Mouse (Mus musculus) urinary bladder, postnatal 4 days (tissue): ENCODE data around the gene Trp53i11.

Source experiments
- DNase-seq, 2 experiments: peaks; one replicate each; pipeline ENCODE4 v3.0.0; 2021 to 2022; ENCODE audit warnings: low spot score in 2 of 2

Trp53i11 gene

DNA sequence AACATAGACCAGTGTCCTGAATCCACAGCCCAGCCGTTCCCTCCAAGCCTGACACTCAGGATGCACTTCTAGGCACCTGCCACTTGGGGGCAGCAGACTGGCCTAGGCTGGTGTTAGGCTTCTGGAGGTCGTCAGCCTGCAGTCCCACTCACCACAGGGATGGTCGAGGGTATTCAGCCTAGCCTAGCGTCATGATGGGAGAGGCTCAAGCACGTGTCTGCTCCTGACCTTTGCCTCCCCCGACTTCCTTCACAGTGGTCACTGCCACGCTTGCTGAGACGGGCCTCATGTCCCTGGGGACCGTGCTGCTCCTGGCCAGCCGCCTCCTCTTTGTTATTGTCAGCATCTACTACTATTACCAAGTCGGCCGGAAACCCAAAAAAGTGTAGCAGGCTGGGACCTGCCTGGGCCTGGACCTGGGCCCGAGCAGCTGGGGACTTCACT, 12.2 kb downstream of the Trp53i11 start:
- no peak for DNase-seq

DNA sequence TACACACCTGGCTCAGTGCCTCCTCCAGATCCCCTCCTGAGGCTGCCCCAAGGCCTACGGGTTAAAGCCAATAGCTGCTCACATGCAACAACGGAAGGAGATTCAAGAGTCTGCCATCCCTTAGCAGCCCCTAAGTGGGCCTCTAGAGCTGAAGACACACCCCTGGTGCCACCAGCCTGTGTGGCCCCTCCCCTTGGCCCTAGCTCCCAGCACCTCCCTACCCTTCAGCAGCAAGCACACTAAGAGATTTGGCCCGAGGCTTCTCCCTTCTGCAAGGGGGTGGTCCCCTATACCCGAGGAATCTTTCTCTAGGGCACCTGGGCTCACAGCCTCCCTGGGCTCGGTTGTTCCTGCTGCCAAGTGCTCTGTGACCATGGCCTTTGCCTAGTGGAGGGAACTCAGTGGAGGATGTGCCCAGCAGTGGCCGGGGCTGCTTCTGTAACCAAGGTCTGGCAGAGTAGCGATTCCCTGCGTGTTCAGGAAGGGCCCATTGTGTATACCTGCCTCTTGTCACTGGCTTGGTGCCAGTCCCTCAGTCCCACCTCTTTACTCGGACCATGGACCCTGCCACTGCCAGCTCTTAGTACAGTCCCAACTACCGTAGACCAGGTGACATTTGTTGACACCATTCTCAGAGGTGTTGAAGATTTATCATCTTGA, 13.5 kb downstream of the Trp53i11 start:
- no peak for DNase-seq

DNA sequence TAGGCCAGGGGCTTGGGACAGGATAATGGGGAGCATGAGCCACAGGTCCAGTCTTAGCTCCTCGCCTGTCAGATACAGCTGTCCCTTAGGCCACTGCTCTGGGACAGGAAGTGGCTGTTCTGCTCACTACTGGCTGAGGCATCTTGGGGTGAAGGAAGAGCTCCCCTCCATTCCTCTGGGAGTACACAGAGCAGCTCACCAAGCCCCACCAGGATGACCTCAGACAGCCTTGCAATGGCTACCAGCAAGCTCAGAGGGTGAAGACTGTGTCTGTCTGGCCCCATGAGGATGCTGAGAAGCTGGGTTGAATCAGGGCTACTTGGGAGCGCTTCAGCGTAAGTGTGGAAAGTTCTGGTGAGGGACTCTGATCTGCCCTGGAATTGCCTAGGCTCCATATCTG, 14.6 kb downstream of the Trp53i11 start:
- no peak for DNase-seq

DNA sequence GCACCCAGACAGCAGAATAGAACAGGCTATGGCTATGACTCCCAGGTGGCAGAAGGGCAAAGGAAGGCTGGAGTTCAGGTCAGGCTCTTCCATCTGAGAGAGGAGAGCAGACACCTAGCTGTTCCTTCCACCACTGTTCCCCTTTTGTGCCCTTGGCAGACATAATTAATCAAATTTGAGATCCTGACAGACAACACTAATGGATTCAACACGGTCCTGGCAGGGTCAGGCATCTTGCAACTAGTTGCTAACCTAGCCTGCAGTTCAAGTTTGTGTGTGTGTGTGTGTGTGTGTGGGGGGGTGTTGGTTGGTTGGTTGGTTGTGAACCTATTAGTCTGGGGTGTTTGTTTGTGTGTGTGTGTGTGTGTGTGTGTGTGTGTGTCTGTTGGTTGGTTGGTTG, 15.4 kb downstream of the Trp53i11 start:
- no peak for DNase-seq

DNA sequence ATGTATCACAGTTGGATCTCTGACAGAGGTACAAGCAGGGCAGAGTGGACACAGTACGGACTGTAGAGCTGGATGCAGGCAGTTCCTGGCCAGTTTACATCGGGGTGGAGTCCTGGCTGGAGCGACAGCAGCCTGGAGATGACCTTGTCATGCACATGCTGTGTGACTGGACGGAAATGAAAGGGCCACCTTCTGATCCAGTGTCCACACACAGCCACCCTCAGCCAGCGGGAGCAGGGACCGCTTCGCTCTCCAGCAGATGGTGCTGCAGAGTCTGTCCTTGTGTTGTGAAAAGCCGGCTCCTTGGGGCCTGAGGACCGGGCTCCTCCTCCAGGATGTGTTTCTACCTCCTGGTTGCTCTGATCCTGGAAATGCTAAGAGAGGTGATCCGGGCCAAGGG, 16.3 kb downstream of the Trp53i11 start:
- DNase-seq: no peak

DNA sequence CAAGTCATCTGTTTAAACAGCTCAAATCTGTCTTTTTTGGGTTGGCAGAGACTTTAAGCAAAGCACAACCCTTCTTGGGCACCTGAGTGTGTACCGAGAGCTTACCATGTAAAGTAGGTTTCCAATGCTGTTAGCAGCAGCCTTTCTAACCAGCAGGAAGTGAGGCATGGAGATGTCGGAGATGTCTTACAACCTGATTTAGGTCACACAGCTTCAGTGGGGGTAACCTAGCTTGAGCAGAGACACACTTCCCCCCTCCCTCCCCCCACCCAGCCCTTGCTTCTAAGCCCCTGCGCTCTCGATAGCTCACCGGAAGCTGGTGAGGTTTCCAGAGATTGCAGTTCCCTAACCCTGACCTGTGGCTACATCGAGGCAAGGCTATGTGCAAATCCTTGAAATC, 17.2 kb downstream of the Trp53i11 start:
- no peak for DNase-seq

DNA sequence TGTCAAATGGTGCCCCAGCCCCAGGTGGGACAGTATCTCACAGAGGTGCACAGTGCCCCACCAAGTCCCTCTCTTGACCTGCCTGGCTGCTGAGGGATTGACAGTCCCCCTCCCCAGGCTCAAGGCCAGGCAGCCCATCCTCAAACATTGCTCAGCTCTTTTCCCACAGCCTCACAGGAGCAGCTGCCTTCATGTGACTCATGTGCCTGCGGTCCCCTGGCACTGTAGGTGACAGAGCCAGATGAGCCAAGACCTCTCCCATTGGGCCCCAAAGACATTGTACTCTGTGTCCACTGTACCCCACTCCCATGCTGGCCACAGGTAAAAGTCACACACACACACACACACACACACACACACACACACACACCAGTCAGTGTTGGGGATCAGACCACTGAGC, 18.8 kb downstream of the Trp53i11 start:
- DNase-seq: no peak

DNA sequence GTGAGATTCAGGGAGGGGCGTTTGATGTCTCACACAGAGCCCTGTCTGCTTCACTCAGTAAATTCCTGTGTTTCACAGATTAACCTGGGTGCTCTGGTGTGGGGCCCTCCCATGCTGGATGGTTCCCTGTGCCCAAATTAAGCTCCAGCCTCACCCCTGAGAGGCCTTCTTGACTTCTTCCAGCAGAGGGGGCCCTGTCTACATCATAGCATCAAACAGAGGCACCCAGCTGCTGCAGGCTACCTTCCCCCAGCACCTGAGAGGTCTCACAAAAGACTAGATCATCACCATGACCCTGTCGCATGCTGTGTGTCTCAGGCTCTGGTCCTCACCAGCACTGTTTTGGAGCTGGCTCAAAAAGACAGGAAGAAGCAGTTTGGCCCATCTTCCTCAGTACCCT, 25.0 kb downstream of the Trp53i11 start:
- DNase-seq: no peak

DNA sequence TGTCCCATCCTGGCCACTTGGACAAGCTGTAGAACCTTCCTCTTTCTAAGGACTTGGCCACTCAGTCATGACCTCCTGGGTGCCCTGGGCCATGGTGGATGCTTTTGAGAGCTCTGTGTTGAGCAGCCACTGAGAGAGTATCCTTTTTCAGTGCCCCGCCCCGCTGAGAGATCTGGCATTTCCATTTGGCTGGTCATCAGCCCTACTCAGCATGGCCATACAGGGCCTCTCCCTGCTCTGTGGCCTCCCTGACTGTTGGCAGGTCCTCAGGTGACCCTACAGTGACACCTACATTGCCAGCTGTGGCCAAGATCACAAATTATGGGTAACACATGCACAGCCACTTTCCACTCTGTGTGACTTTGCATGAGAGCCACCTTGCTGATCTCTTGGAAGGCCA, 25.5 kb downstream of the Trp53i11 start:
- no peak for DNase-seq

DNA sequence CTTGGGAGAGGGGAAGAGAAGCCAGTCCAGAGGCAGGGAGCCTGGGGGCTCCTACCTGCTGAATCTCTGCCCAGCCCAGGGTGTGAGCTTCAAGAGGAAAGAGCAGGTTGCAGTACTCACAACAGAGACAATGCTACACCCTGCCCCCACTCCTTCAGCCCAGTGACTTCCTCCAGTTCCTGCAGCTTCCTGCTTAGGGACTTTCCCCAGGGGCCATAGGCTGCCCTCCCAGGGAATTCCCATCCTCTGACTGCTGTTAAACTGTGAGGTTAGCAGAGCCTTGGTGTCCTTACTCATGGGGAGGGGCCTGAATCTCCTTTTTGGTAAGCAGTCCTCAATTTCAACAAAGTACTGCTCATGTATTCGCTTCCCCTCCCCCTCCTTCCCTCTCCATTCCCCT, 26.8 kb downstream of the Trp53i11 start:
- DNase-seq: no peak

DNA sequence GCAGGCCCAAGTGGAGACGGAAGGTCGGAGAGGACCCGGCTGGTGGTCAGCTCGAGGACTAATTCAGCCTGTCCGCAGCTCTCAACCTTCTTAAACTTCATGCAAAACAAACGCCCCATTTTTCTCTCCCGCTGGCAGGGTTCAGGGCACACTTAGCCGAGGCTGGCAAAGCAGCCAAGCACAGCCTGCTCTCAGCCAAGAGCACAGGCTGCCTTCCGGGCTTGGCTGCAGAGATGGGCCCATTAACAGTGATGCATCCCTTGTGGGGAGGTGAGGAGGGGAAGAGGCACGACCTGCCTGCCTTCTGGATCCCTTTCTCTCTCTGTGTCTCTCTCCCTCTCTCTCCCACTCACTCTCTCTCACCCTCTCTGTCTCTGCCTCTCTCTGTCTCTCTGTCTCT, 28.4 kb downstream of the Trp53i11 start:
- no peak for DNase-seq

DNA sequence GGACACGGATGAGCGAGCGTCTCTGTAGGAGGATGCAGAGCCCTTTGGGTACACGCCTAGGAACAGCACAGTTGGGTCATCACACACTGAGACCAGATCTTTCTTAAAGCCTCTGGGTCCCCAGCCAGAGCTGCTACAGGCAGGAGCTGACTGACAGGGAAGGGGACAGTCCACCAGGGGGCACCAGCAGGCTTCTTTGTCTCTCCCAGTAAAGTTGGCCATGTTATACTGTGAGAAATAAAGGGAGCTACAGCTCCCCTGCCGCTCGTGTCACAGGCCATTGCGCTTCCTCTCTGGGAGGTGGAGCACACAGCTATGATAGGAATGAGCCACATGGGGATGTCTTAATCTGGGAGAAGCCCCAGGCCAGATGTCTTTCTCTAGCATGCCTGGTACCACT, 29.7 kb downstream of the Trp53i11 start:
- peak; percentile 80 to 90 for DNase-seq

DNA sequence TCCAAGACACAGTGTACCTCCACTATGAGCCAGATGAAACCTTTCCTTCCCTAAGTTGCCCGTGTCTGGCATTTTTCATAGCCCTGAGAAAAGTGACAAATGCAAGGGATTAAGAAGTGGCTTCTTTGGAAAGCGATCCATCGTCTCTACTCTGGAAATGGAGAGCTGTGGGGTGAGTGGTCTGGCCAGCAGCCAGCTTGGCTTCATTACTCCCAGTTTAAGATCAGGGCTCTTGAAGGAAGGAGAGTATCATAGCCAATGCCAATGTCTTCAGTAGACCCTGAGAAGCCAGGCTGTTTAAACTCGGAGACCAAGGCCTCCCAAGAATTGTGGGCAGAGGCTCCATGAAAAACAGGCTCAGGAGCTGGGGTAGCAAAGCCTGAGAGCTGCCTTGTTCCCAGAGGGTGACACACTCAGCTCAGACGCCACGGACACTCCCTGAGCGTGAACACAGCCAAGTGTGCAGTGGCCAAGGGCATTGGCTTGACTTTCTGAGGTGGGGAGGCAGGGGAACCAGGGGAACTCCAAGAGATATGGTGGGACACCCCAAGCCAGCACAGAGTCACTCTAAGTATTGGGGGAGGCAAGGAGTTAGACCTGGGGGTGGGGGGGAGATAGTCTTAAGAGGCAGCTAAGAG, 31.1 kb downstream of the Trp53i11 start:
- DNase-seq: no peak

DNA sequence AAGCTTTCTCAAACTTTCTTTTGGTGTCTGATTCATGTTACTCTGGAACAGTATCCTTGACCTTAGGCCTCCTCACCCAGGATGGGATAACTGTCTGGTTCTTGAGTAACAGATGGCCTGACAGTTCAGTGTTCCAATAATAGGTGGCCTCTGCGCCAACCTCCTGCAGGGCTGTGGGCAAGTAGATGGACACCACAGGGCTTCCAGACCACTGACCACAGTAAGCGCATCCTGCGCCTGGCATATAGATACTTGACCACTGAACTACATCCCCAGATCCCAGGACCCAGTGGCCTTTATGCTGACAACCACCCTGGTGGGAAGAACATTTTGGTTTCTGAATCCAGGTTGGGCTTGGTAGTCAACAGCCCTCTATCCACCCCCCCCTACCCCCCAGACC, 32.2 kb downstream of the Trp53i11 start:
- no peak for DNase-seq

DNA sequence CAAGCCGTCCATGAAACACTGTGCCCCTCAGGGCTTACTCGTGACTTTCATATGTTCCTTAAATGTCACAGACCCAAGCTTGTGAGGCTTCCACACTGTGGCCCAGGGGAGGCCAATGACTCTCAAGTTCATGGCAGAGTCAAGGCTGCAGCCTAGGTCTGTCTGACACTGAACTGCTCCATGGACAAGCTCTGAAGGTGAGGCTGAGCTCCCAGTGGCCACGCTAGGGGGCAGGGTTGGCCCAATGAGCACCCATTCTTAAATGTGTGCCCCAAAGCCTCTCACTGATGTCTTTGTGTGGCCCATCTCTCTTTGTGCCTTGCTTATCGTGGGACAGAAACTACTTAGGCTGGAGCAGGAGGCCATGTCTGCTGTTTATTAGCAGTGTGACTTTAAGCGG, 33.1 kb downstream of the Trp53i11 start:
- DNase-seq: no peak

DNA sequence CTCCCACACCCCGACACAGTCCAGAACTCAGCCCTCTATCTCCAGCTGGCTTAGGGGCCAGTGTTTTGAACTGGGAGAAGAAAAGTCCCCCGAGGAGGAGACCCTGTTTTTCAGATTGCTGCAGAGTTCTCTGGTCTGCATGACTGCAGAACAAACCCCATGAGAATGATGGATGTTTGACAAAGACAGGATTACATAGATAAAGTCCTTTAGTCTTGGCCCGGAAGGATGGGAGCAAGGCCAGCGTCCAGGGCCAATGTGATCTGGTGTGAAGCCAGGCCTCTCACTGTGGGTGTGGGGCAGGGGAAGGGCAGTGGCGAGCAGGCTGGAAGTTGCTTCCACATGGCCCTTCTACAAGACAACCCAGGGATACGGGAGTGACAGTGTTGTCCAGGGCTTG, 36.1 kb downstream of the Trp53i11 start:
- no peak for DNase-seq

DNA sequence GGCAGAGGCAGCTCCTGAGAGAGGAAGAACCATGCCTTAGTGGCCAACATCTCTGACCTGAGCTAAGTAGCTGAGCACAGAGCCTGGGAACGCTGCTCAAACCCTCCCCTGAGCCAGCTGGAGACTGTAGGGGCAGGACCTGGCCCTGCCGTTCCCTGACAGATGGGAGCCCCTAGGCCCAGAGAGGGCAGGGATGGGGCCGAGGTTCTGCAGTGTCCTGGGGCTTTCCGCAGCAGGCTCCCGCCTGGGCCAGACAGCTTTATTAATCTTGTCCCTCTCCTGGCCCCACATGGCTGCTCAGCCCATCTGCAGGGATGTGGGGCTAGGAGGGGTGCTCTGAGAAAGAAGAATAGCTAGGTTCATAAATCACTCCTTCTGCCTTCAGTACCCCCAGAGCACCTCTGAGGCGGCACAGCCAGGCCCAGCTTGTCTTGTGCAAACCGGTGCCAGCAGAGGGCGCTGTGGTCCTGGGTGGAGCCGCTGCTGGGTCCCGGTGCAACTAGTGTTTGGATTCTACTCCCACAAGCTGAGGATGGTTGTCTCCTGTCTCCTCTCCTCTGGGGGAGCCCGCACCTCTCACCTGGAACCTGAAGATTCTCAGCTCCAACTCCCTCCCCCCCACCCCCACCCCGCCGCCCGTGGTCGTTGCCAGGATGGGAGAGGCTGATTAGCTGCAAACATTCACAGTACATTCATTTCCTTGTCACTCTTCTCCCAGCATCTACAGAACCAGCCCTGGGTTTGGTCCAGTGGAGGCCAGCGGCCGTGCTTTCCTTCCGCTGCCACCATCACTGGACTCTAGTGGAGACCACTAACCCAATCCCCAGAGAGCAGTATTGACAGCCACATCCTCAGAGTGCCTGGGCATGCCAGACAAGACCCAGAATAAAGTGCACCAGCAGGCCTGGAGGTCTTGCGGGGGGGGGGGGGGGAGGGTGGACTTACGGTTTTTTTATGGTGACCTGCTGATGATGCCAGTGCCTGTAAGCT, 39.6 kb downstream of the Trp53i11 start:
- DNase-seq: peak; percentile 77 to 94

DNA sequence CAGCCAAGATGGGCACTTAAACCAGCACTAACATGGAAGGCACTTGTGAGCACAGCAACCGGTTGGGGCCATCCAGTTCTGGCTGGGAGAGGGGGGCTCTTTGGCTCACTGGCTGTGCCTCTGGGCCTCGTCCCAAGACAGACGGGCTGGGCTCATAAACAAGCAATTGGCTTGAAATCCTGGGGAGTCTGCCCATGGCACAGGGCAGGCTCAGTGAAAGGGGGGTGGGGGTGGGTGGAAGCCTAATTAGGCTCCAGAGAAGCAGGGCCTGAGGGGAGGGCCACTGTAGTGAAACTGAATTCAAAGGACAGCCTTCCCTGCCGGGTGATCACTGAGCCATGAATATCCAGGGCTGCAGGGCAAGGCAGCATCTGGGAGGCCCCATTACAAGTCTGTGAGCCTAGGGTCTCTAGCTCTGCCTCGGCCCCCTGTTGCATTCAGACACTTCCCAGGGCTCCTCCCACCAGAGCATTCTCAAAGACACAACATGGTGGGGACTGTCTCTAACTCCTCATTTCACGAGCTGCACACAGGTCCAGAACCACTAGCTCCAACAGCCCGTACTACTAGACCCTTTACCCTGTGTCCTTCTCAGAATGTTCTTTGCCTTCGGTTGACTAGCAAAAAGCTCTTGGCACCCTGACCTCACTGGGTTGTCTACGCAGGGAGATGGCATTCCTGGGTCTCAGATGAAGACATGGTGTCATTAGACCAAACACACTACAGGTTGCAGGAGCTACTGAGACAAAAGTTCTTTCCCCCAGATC, 40.5 kb downstream of the Trp53i11 start:
- no peak for DNase-seq

DNA sequence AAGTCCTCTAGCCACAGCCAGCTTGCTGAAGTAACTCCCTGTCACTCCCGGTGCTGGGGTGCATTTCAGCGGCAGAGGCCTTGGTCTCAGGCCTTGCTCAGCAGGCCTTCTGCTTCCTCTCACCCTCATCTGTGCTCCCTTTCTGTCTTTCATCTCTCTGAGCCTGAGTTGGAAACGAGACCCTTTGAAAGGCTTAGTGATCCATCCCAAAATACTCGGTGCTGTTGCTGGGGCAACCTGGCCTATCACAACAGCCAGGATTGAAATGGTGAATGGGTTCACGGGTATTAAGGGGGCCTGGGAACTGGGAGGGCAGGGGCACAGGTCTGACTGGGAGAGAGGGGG, 41.1 kb downstream of the Trp53i11 start:
- no peak for DNase-seq

DNA sequence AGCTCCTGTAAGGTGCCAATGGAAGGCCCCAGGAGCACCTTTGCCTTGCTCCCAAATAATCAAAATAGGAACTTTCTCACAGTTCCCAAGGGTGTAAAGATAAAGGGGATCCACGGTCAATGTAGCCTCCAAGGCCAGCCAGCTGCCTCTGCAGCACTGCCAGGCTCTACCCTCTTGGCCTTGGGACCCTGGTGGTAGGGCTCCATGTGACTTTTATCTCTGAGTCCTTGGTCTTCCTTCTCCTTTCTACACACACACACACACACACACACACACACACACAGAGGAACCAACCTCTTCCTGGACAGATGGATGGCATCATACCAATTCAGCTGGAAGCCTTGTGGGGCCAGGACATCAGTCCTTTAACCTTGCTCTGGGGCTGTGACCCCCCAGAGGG, 44.8 kb downstream of the Trp53i11 start:
- no peak for DNase-seq

DNA sequence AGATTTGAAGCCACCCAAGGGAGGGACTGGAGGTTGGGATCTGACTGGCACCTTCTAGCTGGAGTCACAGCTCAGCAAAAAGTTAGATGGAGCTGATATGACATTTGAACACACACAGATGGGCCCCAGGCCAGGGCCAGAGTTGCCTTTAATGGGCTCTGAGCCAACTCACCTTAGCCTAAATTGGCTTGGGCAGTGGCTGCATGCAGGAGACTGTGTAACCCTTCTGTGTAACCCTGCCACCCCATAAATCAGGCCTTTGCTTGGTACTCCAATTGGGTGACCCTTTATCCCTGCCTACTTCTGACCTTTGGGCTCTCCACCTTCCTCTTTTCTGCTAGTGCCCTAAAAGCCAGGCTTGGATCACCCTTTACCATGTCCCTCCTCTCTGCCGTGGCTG, 49.7 kb downstream of the Trp53i11 start:
- DNase-seq: no peak

DNA sequence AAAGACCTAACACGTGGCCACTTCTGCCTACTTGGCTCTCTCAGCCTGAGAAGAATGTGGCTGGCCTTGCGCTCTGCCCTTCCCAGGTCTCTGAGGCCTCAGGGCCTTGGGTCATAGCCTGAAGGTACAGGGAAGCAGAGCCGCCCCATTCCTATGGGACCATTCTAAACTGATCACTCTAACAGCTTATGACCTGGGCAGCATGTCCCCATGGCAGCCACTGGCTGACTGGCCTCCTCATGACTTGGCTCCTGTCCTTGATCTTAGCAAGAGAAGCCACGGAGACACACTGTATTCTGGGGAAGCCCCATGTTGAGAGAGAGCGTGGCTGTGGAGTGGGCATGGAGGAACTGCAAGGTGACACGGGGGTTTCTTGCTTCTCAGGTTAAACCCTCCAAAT, 51.5 kb downstream of the Trp53i11 start:
- DNase-seq: no peak
